Mouse (Mus musculus) forebrain, embryonic 15.5 days (tissue): ENCODE data around the gene Otud6a. TPM values are rescaled to one million over a fixed set of nuclear protein-coding genes. Genes with fewer than 3 reads are reported as not detected.

Experiments
- ATAC-seq: fragments of 200-750 bp; cut with Nextera tagmentation; replicated peaks from 2 replicates; pipeline ENCODE4 v1.8.0; 2017; ENCODE audit warnings: mild to moderate bottlenecking, moderate TSS enrichment, moderate library complexity
- H3K27ac ChIP-seq: fragments of 300-500 bp; sonication (generic); replicated peaks from 2 replicates; pipeline ENCODE4 v1.5.1; 2015; ENCODE audit warnings: mild to moderate bottlenecking, inconsistent platforms
- H3K27me3 ChIP-seq: fragments of 300-500 bp; sonication (generic); 2 replicates; pipeline ENCODE4 v1.6.1; 2015; ENCODE audit warnings: inconsistent platforms
- H3K36me3 ChIP-seq: fragments of 300-500 bp; sonication (generic); 2 replicates; pipeline ENCODE4 v1.6.1; 2015; ENCODE audit warnings: mild to moderate bottlenecking, inconsistent platforms
- H3K4me1 ChIP-seq: fragments of 300-500 bp; sonication (generic); 2 replicates; pipeline ENCODE4 v1.6.1; 2015; ENCODE audit warnings: inconsistent platforms
- H3K4me2 ChIP-seq: fragments of 300-500 bp; sonication (generic); replicated peaks from 2 replicates; pipeline ENCODE4 v1.6.1; 2015; ENCODE audit warnings: mild to moderate bottlenecking, inconsistent platforms
- H3K4me3 ChIP-seq: fragments of 300-500 bp; sonication (generic); 2 replicates; pipeline ENCODE4 v1.5.1; 2015; ENCODE audit warnings: mild to moderate bottlenecking, inconsistent platforms
- H3K9ac ChIP-seq: fragments of 300-500 bp; sonication (generic); replicated peaks from 2 replicates; pipeline ENCODE4 v1.6.1; 2015; ENCODE audit warnings: mild to moderate bottlenecking, inconsistent platforms
- H3K9me3 ChIP-seq: fragments of 300-500 bp; sonication (generic); 2 replicates; pipeline ENCODE4 v1.6.1; 2016; ENCODE audit warnings: inconsistent platforms
- WGBS: fragments of 180-500 bp; shearing (Covaris S2); methylation state at CpG from one replicate; pipeline ENCODE4 v1.1.7; 2015; ENCODE audit warnings: mixed read lengths; 5-methylcytosine and 5-hydroxymethylcytosine counted together
- microRNA counts: library from miRNA; unstranded; fragments of <30 nt; microRNA quantifications from one replicate; lab custom pipeline; 2016
- microRNA-seq: library from miRNA; unstranded; fragments of <30 nt; microRNA quantifications from one replicate; pipeline ENCODE4, GENCODE M21; 2016
- polyA plus RNA-seq: library from polyadenylated mRNA; unstranded; fragments of >200 nt; fragmentation: Nextera tagmentation; extraction: Ambion mirVana; gene quantifications from 2 replicates; pipeline ENCODE4 v1.2.1, GENCODE M21; 2015

Otud6a gene
- polyA plus RNA-seq, 1 experiment from 2014 or later = not detected

GRCm38 (mm10) chrX:100471491-100471890, 42.7 kb downstream of the Otud6a start:
- H3K9me3 ChIP-seq = no peaks in the 10 kb centered on the region
- no peaks in the 10 kb centered on the region for H3K27me3 ChIP-seq
- H3K36me3 ChIP-seq = no peaks in the 10 kb centered on the region
- no peak for ATAC-seq
- no peaks in the 10 kb centered on the region for H3K4me1 ChIP-seq
- 85% methylated on average over 3 of the region's 3 CpGs for WGBS
- no peak overlapping the region for H3K4me2 ChIP-seq
- no peak overlapping the region for H3K4me3 ChIP-seq
- no peak overlapping the region for H3K27ac ChIP-seq
- H3K9ac ChIP-seq = no peak overlapping the region

GRCm38 (mm10) chrX:100475569-100476223, 46.9 kb downstream of the Otud6a start:
- Histone ChIP-seq H3K36me3 (no peaks in the 10 kb centered on the region), H3K27ac (no peak overlapping the region), H3K9me3 (no peaks in the 10 kb centered on the region), H3K4me1 (no peaks in the 10 kb centered on the region), H3K4me3 (no peak overlapping the region), H3K27me3 (no peaks in the 10 kb centered on the region), H3K4me2 (no peak overlapping the region), H3K9ac (no peak overlapping the region)
- ATAC-seq = no peak
- WGBS = 70% methylated on average over 4 of the region's 4 CpGs

MicroRNAs within 50 kb of the gene (microRNA counts, 519-probe panel; counts per million panel counts)
- microRNA mmu-miR-676 (lab: Ali Mortazavi, UCI) = 2,633 counts per million, percentile 60 among the panel's probes with 10 or more counts

Small RNA genes lying within 50 kb of the gene (microRNA-seq; reads per million reads assigned to microRNA genes)
- gene Mir676 = 646 reads per million, percentile 75 among the genes with 10 or more reads in this experiment

Other genes with a start within 250 kb of the Otud6a start
- 0.19 and 0.26 TPM in 2 replicates for gene Awat2, start 13.7 kb downstream of the Otud6a start, polyA plus RNA-seq
- gene Igbp1, start 65.3 kb downstream of the Otud6a start, polyA plus RNA-seq = 26.9 and 27.0 TPM in 2 replicates
- gene Dgat2l6, start 95.8 kb downstream of the Otud6a start, polyA plus RNA-seq = not detected in 2 replicates
- not detected in 2 replicates for gene Awat1, start 143.2 kb downstream of the Otud6a start, polyA plus RNA-seq
- not detected in 2 replicates for gene P2ry4, start 165.9 kb downstream of the Otud6a start, polyA plus RNA-seq
- gene Arr3, start 176.5 kb downstream of the Otud6a start, polyA plus RNA-seq = 0.27 TPM in 1 of 2 replicates, not detected in the other
- 15.0 and 17.3 TPM in 2 replicates for gene Kif4, start 196.7 kb downstream of the Otud6a start, polyA plus RNA-seq
- 112 and 113 TPM in 2 replicates for gene Pdzd11, start 197.6 kb downstream of the Otud6a start, polyA plus RNA-seq